Mouse (Mus musculus) bone marrow macrophage, adult 2 months (primary cell): ENCODE results near the gene Ube2h. TPM values are rescaled to one million over a fixed set of nuclear protein-coding genes. Genes with fewer than 3 reads are reported as not detected.

ENCODE experiments used
- H3K27ac ChIP-seq: 2 replicates; pipeline ENCODE4 v1.5.1; 2012; ENCODE audit warnings: low read depth, low read length; ENCODE audit not compliant: insufficient read depth
- H3K4me1 ChIP-seq: 2 replicates; pipeline ENCODE4 v1.6.1; 2012; ENCODE audit warnings: low read length; ENCODE audit not compliant: control insufficient read depth, insufficient read depth
- H3K4me3 ChIP-seq: 2 replicates; pipeline ENCODE4 v1.5.1; 2012; ENCODE audit warnings: mild to moderate bottlenecking, low read length, moderate library complexity; ENCODE audit not compliant: insufficient read depth
- CTCF ChIP-seq: IDR thresholded peaks from 2 replicates; pipeline ENCODE4 v1.5.1; 2012; ENCODE audit warnings: low read depth, mild to moderate bottlenecking, low read length, moderate library complexity
- POLR2A ChIP-seq: IDR thresholded peaks from 2 replicates; pipeline ENCODE4 v1.6.1; 2012; ENCODE audit warnings: mild to moderate bottlenecking, low read depth, low read length, borderline replicate concordance
- polyA plus RNA-seq: library from polyadenylated mRNA; stranded (reverse); fragments of >200 nt; gene quantifications from 2 replicates; pipeline ENCODE4 v1.2.4, GENCODE M21; 2012; ENCODE audit not compliant: missing spikeins, insufficient read depth, insufficient read length

The Ube2h gene
- polyA plus RNA-seq, 1 experiment, result 39.4 TPM

DNA sequence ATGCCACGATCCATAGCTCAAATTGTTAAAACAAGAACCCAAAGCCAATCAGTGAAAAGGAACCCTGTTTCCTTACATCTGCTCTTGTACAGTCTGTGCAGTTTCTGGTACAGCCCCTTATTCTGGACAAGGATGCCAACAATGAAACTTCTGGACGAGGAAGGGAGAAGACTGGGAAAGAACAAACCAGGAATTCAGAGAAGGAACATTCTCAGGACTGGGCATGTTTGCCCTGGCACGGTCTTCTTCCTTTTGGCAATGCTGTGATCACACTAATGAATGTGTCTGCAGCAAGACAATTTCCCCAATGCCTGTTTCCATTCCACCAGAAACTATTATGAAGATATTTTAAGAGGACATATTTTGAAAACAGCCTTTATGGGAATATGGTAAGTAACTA lies 55.6 kb downstream of the Ube2h start:
- no peak overlapping the region for H3K27ac ChIP-seq
- TF ChIP-seq CTCF, result no peak
- TF ChIP-seq POLR2A, result no peak
- H3K4me3 ChIP-seq, result no peak overlapping the region
- H3K4me1 ChIP-seq, result peaks cover 30% of the 10 kb centered on the region

- no peak overlapping the region for H3K4me3 ChIP-seq
- H3K4me1 ChIP-seq, result peaks cover 20% of the 10 kb centered on the region
- TF ChIP-seq CTCF, result no peak
- TF ChIP-seq POLR2A, result no peak
- no peak overlapping the region for H3K27ac ChIP-seq
Measured at GRCm38 (mm10) chr6:30245940-30246339, 58.4 kb downstream of the Ube2h start.

DNA sequence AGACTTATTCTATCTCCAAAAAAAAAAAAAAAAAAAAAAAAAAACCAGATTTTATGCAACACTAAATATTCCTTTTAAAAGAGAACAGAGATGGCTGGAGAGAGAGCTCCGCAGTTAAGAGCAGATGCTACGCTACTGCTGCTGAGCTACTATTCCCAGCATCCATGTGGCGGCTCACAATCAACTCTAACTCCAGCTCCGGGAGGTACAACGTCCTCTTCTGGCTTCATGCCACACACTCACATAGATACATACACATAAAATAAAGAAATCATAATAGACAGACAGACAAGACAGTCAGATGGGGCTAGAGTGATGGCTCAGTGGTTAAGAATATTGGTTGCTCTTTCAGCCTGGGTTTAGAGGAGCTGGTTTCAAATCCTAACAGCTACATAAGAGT lies 58.9 kb downstream of the Ube2h start:
- no peak overlapping the region for H3K27ac ChIP-seq
- no peak for TF ChIP-seq POLR2A
- peaks cover 19% of the 10 kb centered on the region for H3K4me1 ChIP-seq
- H3K4me3 ChIP-seq, result no peak overlapping the region

GRCm38 (mm10) chr6:30243347-30244007 lies 60.9 kb downstream of the Ube2h start:
- Histone ChIP-seq H3K4me3 (no peak overlapping the region), H3K27ac (peak overlapping the region; percentile 34), H3K4me1 (peaks cover 23% of the 10 kb centered on the region)
- TF ChIP-seq CTCF (no peak), POLR2A (no peak)

GRCm38 (mm10) chr6:30242928-30243327 lies 61.4 kb downstream of the Ube2h start:
- Histone ChIP-seq H3K4me3 (no peak overlapping the region), H3K27ac (0 out of 2 replicates have a peak overlapping the region, but pooled peaks have one; percentile 3), H3K4me1 (peaks cover 23% of the 10 kb centered on the region)
- TF ChIP-seq POLR2A, result no peak

DNA sequence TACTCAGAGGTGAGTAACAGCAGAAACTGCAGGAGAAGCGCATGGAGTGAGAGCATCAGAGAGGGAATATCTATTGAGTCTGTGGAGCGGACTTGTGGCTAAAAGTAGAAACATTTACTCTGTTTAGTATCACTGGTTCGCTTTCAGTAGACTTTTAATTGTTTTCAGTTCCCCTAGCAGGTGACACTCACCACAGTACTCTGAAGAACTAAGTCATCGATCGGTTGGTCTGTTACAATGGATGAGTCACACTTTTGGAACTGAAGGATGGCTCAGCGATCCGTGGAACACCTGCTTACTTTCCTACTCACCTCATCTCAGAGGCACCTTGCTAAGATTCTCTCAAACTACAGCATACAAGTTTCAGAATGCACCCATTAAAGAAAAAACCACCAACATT lies 64.2 kb downstream of the Ube2h start:
- H3K4me3 ChIP-seq, result no peak overlapping the region
- H3K4me1 ChIP-seq, result peaks cover 23% of the 10 kb centered on the region
- no peak overlapping the region for H3K27ac ChIP-seq
- TF ChIP-seq CTCF, result no peak
- TF ChIP-seq POLR2A, result no peak

DNA sequence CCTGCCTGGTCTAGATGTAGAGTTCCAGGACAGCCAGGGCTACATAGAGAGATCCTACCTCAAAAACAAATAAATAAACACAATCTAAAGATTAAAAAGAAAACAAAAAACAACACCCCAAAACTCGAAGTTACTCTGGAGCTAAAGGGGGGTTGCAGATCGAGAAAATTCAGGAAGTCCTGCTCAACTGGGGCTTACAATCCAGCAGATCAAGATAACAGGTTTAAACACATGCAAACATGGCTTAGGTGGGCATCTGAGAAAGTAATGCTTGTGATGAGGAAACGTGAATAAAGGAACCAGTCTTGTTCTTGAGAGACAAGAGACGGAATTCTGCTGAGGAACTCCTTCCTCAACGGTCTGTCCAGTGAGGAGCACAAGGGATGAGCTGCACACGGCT lies 65.1 kb downstream of the Ube2h start:
- TF ChIP-seq CTCF (no peak), POLR2A (no peak)
- H3K27ac ChIP-seq, result no peak overlapping the region
- no peak overlapping the region for H3K4me3 ChIP-seq
- H3K4me1 ChIP-seq, result peaks cover 17% of the 10 kb centered on the region

DNA sequence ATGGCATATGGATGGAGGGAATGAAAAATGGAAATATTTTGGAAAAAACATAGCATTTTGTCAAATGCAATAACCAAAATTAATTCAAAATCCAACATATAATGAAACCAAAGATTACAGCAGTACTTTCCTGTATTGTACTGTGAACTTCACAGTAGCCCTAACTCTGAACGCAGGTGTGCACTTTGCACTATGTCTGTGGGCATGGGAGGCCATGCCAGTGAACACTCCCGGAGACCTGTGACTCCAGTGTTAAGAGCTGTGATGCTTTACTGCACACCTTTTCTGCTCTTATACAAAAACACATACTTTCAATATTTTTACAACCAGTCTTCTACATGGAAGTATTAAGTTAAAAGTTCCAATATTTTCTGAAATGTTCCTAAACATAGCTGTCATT lies 66.3 kb downstream of the Ube2h start:
- no peak for TF ChIP-seq CTCF
- TF ChIP-seq POLR2A, result no peak
- Histone ChIP-seq H3K4me3 (no peak overlapping the region), H3K4me1 (peaks cover 9% of the 10 kb centered on the region), H3K27ac (no peak overlapping the region)

DNA sequence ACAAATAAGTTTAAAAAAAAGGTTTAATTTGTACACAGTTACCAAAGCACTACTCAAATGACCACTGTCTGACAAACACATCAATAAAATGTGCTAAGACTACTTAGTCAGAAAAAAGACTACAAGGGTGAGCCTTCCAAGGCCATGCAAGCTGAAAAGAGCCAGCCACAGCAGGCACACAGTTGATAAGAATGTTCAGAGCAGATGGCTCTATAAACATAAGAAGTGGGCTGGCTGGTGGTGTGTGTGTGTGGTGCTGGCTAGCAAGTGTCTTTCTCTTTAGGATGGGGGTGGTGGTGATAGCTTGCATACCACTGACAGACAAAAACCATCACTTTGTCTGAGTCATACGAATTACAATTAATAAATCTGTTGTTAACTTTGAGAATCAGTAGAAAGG lies 67.8 kb downstream of the Ube2h start:
- H3K27ac ChIP-seq, result no peak overlapping the region
- TF ChIP-seq POLR2A, result no peak
- no peak for TF ChIP-seq CTCF
- peaks cover 3% of the 10 kb centered on the region; the same call in 1 of the 2 replicates for H3K4me1 ChIP-seq
- no peak overlapping the region for H3K4me3 ChIP-seq

- Histone ChIP-seq H3K4me1 (peaks cover 16% of the 10 kb centered on the region), H3K4me3 (no peak overlapping the region), H3K27ac (no peak overlapping the region)
- no peak for TF ChIP-seq CTCF
- TF ChIP-seq POLR2A, result no peak
Measured at GRCm38 (mm10) chr6:30231758-30232293, 72.5 kb downstream of the Ube2h start.

DNA sequence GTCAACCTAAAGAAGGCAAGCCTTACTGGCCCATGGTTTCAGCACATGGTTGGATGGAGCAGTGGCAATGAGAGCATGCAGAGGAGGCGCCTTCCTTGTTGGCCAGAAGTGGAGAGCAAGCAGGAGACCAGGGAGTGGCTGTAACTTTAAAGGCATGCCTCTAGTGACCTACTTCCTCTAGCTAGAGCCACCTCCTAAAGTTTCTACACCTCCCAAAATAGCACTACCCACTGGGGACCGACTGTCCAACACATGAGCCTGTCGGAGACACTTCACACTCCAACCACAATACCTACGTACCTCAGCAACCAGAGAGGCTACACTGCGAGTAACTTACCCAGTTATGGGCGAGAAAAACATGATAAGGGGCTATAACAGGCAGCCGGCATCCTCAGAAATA lies 74.1 kb downstream of the Ube2h start:
- Histone ChIP-seq H3K27ac (no peak overlapping the region), H3K4me1 (peaks cover 16% of the 10 kb centered on the region), H3K4me3 (no peak overlapping the region)
- TF ChIP-seq CTCF, result no peak
- no peak for TF ChIP-seq POLR2A
